Mouse (Mus musculus): Measurements from ENCODE around the gene Gm26558. TPM values are rescaled to one million over a fixed set of nuclear protein-coding genes. Genes with fewer than 3 reads are reported as not detected.

Gm26558 gene
- polyA plus RNA-seq (2016; fragmentation: Nextera tagmentation; extraction: Ambion mirVana): 4.6 and 4.8 TPM in 2 replicates

GRCm38 (mm10) chr2:70661715-70662495, at the start of gene Gm26558:
Gene Gm26558 (minus strand): TSS chr2:70662108.
- ATAC-seq (ENCODE audit: low FRiP score, low read depth): peak; percentile 85
- WGBS: under 1% methylated on average over 54 of the region's 54 CpGs
- Histone ChIP-seq H3K36me3 (no peaks in the 10 kb centered on the region), H3K27me3 (replicated peaks) (no peaks in the 10 kb centered on the region), H3K4me1 (peaks cover 12% of the 10 kb centered on the region), H3K9me3 (no peaks in the 10 kb centered on the region), H3K4me3 (peak within 1 kb of the TSS; percentile 88), H3K4me2 (replicated peaks) (peak within 1 kb of the TSS; percentile 84), H3K27ac (peak within 1 kb of the TSS; percentile 82), H3K9ac (peak within 1 kb of the TSS; percentile 94)

GRCm38 (mm10) chr2:70710878-70711277, 49.0 kb upstream of the Gm26558 start:
- Histone ChIP-seq H3K4me1 (no peaks in the 10 kb centered on the region), H3K4me3 (no peak overlapping the region), H3K27ac (no peak overlapping the region), H3K9ac (no peak overlapping the region), H3K9me3 (no peaks in the 10 kb centered on the region), H3K27me3 (replicated peaks) (no peaks in the 10 kb centered on the region), H3K4me2 (replicated peaks) (no peak overlapping the region), H3K36me3 (peaks cover 41% of the 10 kb centered on the region)
- ATAC-seq (ENCODE audit: low FRiP score, low read depth): no peak
- 95% methylated on average over 4 of the region's 4 CpGs for WGBS

- H3K4me1 ChIP-seq: no peaks in the 10 kb centered on the region
- no peaks in the 10 kb centered on the region for H3K9me3 ChIP-seq
- peaks cover 36% of the 10 kb centered on the region for H3K36me3 ChIP-seq
- H3K27ac ChIP-seq: no peak overlapping the region
- no peak overlapping the region for H3K4me3 ChIP-seq
- no peak for ATAC-seq (ENCODE audit: low FRiP score, low read depth)
- no peak overlapping the region for H3K4me2 ChIP-seq (replicated peaks)
- no peak overlapping the region for H3K9ac ChIP-seq
- H3K27me3 ChIP-seq (replicated peaks): no peaks in the 10 kb centered on the region
- 94% methylated on average over 7 of the region's 7 CpGs for WGBS
Observed at GRCm38 (mm10) chr2:70710236-70710635, 48.3 kb upstream of the Gm26558 start.

DNA sequence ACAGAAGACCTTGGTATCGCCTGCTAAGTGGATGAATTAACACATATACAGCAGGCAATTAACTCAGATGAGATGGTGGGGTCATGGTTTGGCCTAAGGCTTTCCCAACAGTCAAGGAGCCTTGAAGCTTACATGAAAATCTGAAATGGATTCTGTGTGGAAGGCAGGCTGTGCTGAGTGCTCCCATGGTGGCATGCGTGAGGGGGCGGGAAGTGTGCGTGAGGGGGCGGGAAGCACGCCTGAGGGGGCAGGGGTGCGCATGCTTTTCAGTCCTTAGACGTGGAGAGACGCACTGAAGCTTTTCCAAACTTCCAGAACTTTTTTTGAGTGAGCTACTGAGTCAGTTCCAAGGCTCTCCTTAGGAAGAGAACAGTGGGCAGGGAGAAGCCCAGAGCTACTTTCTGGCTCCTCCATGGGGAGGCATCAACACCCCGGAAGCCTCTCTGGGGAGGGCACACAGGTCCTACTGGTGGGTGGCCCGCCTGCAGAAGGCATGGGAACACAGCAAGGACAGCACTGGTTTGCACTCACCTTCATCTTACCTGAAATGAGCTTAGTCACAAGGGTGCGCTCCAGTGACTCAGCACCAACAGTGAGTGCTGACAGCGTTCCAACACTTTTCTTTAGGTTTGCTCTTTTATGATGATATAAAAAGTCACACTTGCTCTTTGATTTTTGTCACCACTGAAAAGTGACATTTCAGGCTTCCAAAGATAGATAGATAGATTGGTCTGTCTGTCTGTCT, 47.2 kb upstream of the Gm26558 start:
- no peak for ATAC-seq (ENCODE audit: low FRiP score, low read depth)
- Histone ChIP-seq H3K9ac (no peak overlapping the region), H3K4me3 (no peak overlapping the region), H3K4me2 (replicated peaks) (no peak overlapping the region), H3K4me1 (peaks cover 4% of the 10 kb centered on the region; the same call in 1 of the 2 replicates), H3K27ac (no peak overlapping the region), H3K36me3 (peaks cover 31% of the 10 kb centered on the region), H3K27me3 (replicated peaks) (no peaks in the 10 kb centered on the region), H3K9me3 (no peaks in the 10 kb centered on the region)
- WGBS: 81% methylated on average over 13 of the region's 13 CpGs

DNA sequence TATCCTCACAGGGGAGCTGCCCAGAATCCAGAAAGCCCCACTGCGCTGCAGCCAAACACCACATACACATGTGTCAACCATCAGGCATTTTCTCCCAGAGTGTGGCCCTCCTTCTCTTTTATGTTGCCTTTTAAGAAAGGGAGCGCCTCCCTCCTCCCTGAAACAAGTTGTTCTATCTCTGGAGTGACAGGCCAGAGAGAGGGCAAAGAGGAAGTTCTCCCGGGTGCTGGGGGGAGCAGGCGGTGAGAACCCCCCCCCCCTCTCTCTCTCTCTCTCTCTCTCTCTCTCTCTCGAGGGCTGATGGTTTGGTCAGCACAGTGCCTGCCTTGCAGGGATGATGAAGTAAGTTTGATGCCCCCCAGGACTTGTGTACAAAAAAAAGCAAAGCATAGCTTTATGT, 40.5 kb upstream of the Gm26558 start:
- ATAC-seq (ENCODE audit: low FRiP score, low read depth): no peak
- H3K4me1 ChIP-seq: peaks cover 8% of the 10 kb centered on the region; the same call in 1 of the 2 replicates
- no peak overlapping the region for H3K27ac ChIP-seq
- no peak overlapping the region for H3K4me2 ChIP-seq (replicated peaks)
- no peaks in the 10 kb centered on the region for H3K9me3 ChIP-seq
- WGBS: 52% methylated on average over 5 of the region's 5 CpGs
- H3K4me3 ChIP-seq: no peak overlapping the region
- H3K9ac ChIP-seq: no peak overlapping the region
- H3K27me3 ChIP-seq (replicated peaks): no peaks in the 10 kb centered on the region
- H3K36me3 ChIP-seq: no peaks in the 10 kb centered on the region

- peaks cover 8% of the 10 kb centered on the region; the same call in 1 of the 2 replicates for H3K4me1 ChIP-seq
- H3K9ac ChIP-seq: no peak overlapping the region
- no peak overlapping the region for H3K4me3 ChIP-seq
- no peaks in the 10 kb centered on the region for H3K27me3 ChIP-seq (replicated peaks)
- no peaks in the 10 kb centered on the region for H3K36me3 ChIP-seq
- ATAC-seq (ENCODE audit: low FRiP score, low read depth): no peak
- H3K9me3 ChIP-seq: no peaks in the 10 kb centered on the region
- WGBS: 73% methylated on average over 9 of the region's 9 CpGs
- H3K4me2 ChIP-seq (replicated peaks): no peak overlapping the region
- H3K27ac ChIP-seq: no peak overlapping the region
Observed at GRCm38 (mm10) chr2:70701571-70701970, 39.7 kb upstream of the Gm26558 start.

- Histone ChIP-seq H3K9ac (no peak overlapping the region), H3K36me3 (no peaks in the 10 kb centered on the region), H3K4me2 (replicated peaks) (no peak overlapping the region), H3K9me3 (no peaks in the 10 kb centered on the region), H3K4me3 (no peak overlapping the region), H3K27me3 (replicated peaks) (no peaks in the 10 kb centered on the region), H3K27ac (no peak overlapping the region), H3K4me1 (peaks cover 8% of the 10 kb centered on the region; the same call in 1 of the 2 replicates)
- 89% methylated on average over 3 of the region's 3 CpGs for WGBS
- ATAC-seq (ENCODE audit: low FRiP score, low read depth): no peak
Observed at GRCm38 (mm10) chr2:70700851-70701250, 38.9 kb upstream of the Gm26558 start.

GRCm38 (mm10) chr2:70695712-70696111, 33.8 kb upstream of the Gm26558 start:
- Histone ChIP-seq H3K27ac (no peak overlapping the region), H3K4me1 (no peaks in the 10 kb centered on the region), H3K4me3 (no peak overlapping the region), H3K9ac (no peak overlapping the region), H3K36me3 (peaks cover 18% of the 10 kb centered on the region), H3K27me3 (replicated peaks) (no peaks in the 10 kb centered on the region), H3K4me2 (replicated peaks) (no peak overlapping the region), H3K9me3 (no peaks in the 10 kb centered on the region)
- ATAC-seq (ENCODE audit: low FRiP score, low read depth): no peak
- 95% methylated on average over 10 of the region's 10 CpGs for WGBS

GRCm38 (mm10) chr2:70690195-70690594, 28.3 kb upstream of the Gm26558 start:
- WGBS: 87% methylated on average over 11 of the region's 11 CpGs
- H3K4me2 ChIP-seq (replicated peaks): no peak overlapping the region
- H3K9ac ChIP-seq: no peak overlapping the region
- no peak overlapping the region for H3K27ac ChIP-seq
- no peaks in the 10 kb centered on the region for H3K9me3 ChIP-seq
- peaks cover 64% of the 10 kb centered on the region for H3K36me3 ChIP-seq
- no peaks in the 10 kb centered on the region for H3K4me1 ChIP-seq
- no peak for ATAC-seq (ENCODE audit: low FRiP score, low read depth)
- no peaks in the 10 kb centered on the region for H3K27me3 ChIP-seq (replicated peaks)
- no peak overlapping the region for H3K4me3 ChIP-seq

DNA sequence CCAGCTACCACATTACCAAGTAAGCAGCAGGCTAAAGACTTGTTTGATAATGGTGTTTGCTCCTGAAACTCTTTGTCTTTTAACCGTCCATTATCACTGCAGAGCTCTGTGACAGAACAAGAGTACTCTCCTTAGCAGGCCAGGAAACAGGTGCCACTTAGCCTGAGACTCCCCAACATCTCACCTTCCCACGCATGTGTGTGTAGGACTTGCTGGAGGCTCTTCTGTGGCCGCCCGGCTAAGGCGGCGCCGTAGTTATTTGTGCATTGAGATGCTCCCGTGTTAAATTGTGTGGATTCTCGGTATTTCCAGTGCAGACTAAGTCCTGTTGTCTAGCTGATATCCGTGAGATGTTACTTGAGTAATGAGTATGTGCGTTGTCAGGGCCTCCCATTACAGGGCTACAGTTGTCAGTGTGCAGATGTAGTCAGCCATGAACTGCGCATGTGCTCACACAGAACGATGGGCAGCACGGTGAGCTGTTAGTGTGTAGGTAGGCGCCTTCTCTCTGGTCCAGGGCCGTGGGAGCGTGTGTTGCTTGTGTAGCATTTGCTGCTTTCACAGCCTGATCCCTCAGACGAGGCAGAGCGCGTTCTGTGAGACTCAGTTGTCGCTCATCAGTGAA, 26.7 kb upstream of the Gm26558 start:
- Histone ChIP-seq H3K4me3 (no peak overlapping the region), H3K27ac (no peak overlapping the region), H3K36me3 (peaks cover 78% of the 10 kb centered on the region), H3K4me1 (no peaks in the 10 kb centered on the region), H3K27me3 (replicated peaks) (no peaks in the 10 kb centered on the region), H3K9me3 (no peaks in the 10 kb centered on the region), H3K4me2 (replicated peaks) (no peak overlapping the region), H3K9ac (no peak overlapping the region)
- no peak for ATAC-seq (ENCODE audit: low FRiP score, low read depth)
- WGBS: 94% methylated on average over 21 of the region's 21 CpGs

GRCm38 (mm10) chr2:70682324-70682723, 20.4 kb upstream of the Gm26558 start:
- Histone ChIP-seq H3K9me3 (no peaks in the 10 kb centered on the region), H3K4me2 (replicated peaks) (no peak overlapping the region), H3K27me3 (replicated peaks) (no peaks in the 10 kb centered on the region), H3K36me3 (peaks cover 75% of the 10 kb centered on the region), H3K9ac (no peak overlapping the region), H3K27ac (no peak overlapping the region), H3K4me1 (no peaks in the 10 kb centered on the region), H3K4me3 (no peak overlapping the region)
- no peak for ATAC-seq (ENCODE audit: low FRiP score, low read depth)
- 81% methylated on average over 2 of the region's 2 CpGs for WGBS

GRCm38 (mm10) chr2:70673445-70674126, 11.7 kb upstream of the Gm26558 start:
- no peaks in the 10 kb centered on the region for H3K4me1 ChIP-seq
- no peaks in the 10 kb centered on the region for H3K27me3 ChIP-seq (replicated peaks)
- ATAC-seq (ENCODE audit: low FRiP score, low read depth): no peak
- H3K9me3 ChIP-seq: no peaks in the 10 kb centered on the region
- no peak overlapping the region for H3K4me2 ChIP-seq (replicated peaks)
- peaks cover 7% of the 10 kb centered on the region for H3K36me3 ChIP-seq
- H3K27ac ChIP-seq: no peak overlapping the region
- H3K4me3 ChIP-seq: no peak overlapping the region
- 92% methylated on average over 7 of the region's 7 CpGs for WGBS
- no peak overlapping the region for H3K9ac ChIP-seq
